Mouse (Mus musculus): ENCODE results near the gene Spa17. TPM values are rescaled to one million over a fixed set of nuclear protein-coding genes. Genes with fewer than 3 reads are reported as not detected.
A peak's percentile ranks its signal among the peaks of the same experiment; 100 is the strongest.

Spa17 gene
- polyA plus RNA-seq, 3 experiments from 2014 or later, result 1.2 to 1.4 TPM; not detected in 1

DNA sequence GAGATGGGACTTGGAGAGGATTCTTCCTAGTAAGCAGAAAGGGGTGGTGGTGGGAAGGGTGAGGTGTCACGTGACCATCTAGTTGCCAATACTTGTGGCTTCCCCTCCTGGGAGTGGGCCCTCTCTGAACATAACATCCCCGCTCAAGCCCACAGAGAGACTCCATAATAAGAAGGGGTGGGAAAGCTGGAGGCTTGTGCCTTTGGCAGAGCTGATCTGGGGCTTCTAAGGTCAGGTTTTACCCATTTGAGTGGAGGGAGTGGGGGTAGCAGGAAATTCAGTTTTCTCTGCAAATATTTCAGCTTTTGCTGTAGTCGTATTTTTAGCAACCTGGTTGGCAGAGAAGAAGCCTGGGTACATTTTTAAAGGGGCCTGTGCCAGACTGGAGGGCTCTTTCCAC is 57.2 kb downstream of the Spa17 start:
- ATAC-seq, result no peak

DNA sequence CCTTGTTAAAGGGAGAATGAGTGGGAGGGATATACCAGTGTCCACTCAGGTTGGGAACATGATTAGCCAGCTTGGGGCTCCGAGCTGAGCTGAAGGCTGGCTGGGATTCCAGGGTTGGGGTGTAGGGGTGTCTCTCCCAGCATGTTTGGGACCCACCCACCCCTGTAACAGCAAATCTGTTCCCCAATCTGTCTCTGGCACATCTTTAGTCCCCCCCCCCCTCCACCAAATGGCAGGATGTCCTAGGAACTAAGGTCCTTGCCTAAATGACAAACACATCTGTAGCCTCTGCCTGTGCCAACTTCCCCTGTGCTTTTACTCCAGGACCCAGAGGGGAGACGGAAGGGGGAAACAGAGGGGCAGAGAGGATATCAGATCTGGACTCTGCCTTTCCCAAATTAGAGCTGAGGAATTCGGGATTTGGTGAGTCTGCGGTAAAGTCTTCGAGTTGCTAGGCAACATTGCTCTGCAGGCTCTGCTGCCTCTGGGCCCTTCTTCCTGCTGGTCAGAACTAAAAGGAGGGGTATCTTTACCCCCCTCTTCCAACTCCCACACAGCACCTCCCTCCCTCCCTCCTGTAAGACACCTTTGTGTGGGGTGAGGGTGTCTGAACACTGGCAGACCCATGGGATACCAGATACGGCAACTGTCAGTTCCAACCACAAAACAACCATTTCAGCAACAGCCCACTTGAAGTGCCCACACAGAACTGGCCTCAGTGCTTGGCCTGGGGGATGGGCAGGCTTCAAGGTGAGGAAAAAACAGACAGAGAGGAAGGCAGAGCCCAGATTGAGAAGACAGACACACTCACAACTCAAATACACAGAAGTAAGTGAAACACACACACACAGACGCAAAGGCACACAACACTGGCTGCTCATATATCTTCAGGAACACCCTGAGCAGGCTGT is 58.4 kb downstream of the Spa17 start, which contains the start of gene Siae:
Siae (plus strand) TSS at position 861 of the 911 bp plus-strand sequence.
- ATAC-seq, result no peak

DNA sequence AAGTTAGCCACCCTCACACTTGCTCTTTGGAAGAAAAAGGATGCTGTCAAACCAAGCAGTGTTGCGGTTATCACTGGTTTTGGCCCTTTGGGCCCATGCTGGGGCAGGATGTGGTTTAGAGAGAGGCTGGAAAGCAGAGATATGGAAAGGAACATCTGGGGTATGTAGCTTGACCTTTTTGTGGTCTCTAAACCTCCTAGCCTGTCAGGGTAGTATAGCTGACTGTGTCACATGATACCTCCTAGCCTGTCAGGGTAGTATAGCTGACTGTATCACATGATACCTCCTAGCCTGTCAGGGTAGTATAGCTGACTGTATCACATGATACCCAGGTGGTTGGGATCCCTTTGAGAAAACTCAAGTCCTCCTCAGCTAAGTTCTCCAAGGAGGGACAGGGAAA is 59.2 kb downstream of the Spa17 start:
- peak; percentile 32 for ATAC-seq

Other genes starting within 250 kb of the Spa17 start
- not detected for gene Hepacam, start 246.4 kb downstream of the Spa17 start, polyA plus RNA-seq (2017; shearing (Covaris generic))
- not detected for gene Robo4, start 211.8 kb downstream of the Spa17 start, polyA plus RNA-seq (2017; shearing (Covaris generic))
- gene Robo3, start 180.5 kb downstream of the Spa17 start, polyA plus RNA-seq (2017; shearing (Covaris generic)), result not detected
- 10 to 100 TPM in 2 of 3 experiments, 1 to 10 TPM in 1; 5.3 to 16.0 (median 11.6) TPM for gene Msantd2, start 124.4 kb downstream of the Spa17 start, polyA plus RNA-seq (2017; shearing (Covaris generic))
- gene Esam, start 85.6 kb downstream of the Spa17 start, polyA plus RNA-seq (2017; shearing (Covaris generic)), result under 1 TPM in 1 of 3 experiments, not detected in 2; 0.69 TPM
- under 1 TPM in 1 of 3 experiments, not detected in 2; 0.54 TPM for gene Vsig2, start 74.5 kb downstream of the Spa17 start, polyA plus RNA-seq (2017; shearing (Covaris generic))
- gene Nrgn, start 60.8 kb downstream of the Spa17 start, polyA plus RNA-seq (2017; shearing (Covaris generic)), result 10 to 100 TPM in 1 of 3 experiments, under 1 TPM in 1, not detected in 1; 0.58 to 21.3 TPM
- gene Siae, start 58.0 kb downstream of the Spa17 start, polyA plus RNA-seq (2017; shearing (Covaris generic)), result 10 to 100 TPM; 11.7 to 19.8 (median 13.9) TPM
- gene Tbrg1, start 43.6 kb upstream of the Spa17 start, polyA plus RNA-seq (2017; shearing (Covaris generic)), result 100 to 1,000 TPM; 190 to 216 (median 204) TPM
- gene Panx3, start 55.5 kb upstream of the Spa17 start, polyA plus RNA-seq (2017; shearing (Covaris generic)), result not detected
- gene Olfr160, start 102.5 kb upstream of the Spa17 start, polyA plus RNA-seq (2017; shearing (Covaris generic)), result not detected
- gene Olfr874, start 131.4 kb upstream of the Spa17 start, polyA plus RNA-seq (2017; shearing (Covaris generic)), result not detected
- not detected for gene Olfr875, start 158.1 kb upstream of the Spa17 start, polyA plus RNA-seq (2017; shearing (Covaris generic))
- gene Olfr876, start 189.3 kb upstream of the Spa17 start, polyA plus RNA-seq (2017; shearing (Covaris generic)), result not detected
- under 1 TPM in 1 of 3 experiments, not detected in 2; 0.20 TPM for gene Olfr877, start 240.5 kb upstream of the Spa17 start, polyA plus RNA-seq (2017; shearing (Covaris generic))

All from inflammation-experienced regulatory T-cells, adult 6 months (primary cell).